Mouse (Mus musculus): Measurements from ENCODE around the gene Rabac1.

Gene Rabac1

DNA sequence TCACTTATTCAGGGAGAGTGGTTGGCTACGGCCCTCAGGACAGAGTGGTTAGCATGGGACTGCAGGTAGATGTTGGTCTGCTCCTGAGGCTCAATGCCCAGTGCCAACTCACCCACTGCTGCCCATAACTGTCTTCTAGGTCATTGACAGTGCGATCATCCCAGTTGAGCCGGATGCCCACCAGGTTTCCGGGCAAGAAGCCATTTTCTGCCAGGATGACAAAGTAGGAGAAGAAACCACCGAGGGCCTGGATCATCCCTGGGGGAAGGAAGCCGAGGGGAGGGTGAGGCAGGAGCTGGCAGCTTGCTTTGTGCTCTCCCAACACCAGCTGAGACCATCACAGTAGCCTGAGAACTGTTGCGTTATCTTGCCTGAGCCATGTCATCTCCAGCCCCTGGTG lies 7.9 kb upstream of the Rabac1 start:
- no peak for DNase-seq (ENCODE audit: low spot score)

- no peak for DNase-seq (ENCODE audit: low spot score)
These were observed 6.2 kb upstream of the Rabac1 start for GRCm38 (mm10) chr7:24978781-24979180.

- DNase-seq (ENCODE audit: low spot score), result peak; percentile 27
These were observed 2.5 kb upstream of the Rabac1 start for GRCm38 (mm10) chr7:24974893-24975595.

GRCm38 (mm10) chr7:24973902-24974301 lies 1.3 kb upstream of the Rabac1 start:
- no peak for DNase-seq (ENCODE audit: low spot score)

- no peak for DNase-seq (ENCODE audit: low spot score)
These were observed 654 bp upstream of the Rabac1 start for GRCm38 (mm10) chr7:24973208-24973607.

- DNase-seq (ENCODE audit: low spot score), result no peak
These were observed 1.1 kb downstream of the Rabac1 start for GRCm38 (mm10) chr7:24971261-24971971.

- DNase-seq (ENCODE audit: low spot score), result no peak
These were observed 2.2 kb downstream of the Rabac1 start for GRCm38 (mm10) chr7:24970341-24970740.

GRCm38 (mm10) chr7:24969805-24970204 lies 2.7 kb downstream of the Rabac1 start:
- DNase-seq (ENCODE audit: low spot score), result no peak

GRCm38 (mm10) chr7:24968463-24968862 lies 4.1 kb downstream of the Rabac1 start:
- no peak for DNase-seq (ENCODE audit: low spot score)

DNA sequence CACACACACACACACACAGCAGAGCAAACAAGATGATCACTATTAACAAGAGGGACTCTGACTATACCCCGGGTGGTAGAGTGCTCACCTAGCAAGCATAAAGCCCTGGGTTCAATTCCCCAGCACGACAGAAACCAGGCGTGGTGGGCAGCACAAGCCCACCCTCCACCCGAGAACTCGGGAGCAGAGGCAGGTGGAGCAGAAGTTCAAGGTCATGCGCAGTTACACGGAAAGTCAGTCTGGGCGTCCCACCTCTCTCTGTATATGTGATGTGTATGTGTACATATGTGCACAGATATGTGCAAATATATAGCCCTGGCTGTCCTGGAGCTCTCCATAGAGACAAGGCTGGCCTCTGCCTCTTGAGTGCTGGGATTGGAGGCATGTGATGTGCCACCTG lies 4.6 kb downstream of the Rabac1 start:
- no peak for DNase-seq (ENCODE audit: low spot score)

DNA sequence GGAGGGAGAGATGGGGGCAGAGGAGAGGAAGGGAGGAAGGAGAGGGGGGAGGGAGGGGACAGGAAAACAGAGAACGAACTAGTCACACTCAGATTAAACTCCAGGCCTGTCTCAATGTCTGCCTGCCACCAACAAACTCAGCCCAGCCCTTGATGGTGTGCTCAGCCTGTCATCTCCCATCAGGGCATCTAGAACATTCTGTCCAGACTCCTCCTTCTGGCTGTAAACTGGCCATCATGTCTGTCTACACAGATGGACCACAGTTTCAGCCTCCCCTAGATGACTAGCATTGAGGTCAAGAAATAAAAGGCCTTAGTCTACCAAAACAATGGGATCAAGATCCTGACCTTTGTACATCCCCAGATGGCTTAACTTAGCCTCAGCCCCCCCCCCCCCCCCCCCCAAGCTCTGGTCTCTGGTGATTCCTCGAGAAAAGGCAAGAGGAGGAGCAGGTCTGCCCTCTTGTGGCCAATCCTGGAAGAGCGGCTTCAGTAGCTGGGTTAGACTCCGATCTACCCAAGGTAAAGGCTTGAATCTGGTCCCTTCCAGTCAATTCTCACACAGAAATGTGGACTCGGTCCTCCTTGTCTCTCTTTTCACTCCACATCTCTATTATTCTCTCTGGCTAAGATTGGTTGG lies 7.5 kb downstream of the Rabac1 start:
- peak; percentile 75 for DNase-seq (ENCODE audit: low spot score)

DNA sequence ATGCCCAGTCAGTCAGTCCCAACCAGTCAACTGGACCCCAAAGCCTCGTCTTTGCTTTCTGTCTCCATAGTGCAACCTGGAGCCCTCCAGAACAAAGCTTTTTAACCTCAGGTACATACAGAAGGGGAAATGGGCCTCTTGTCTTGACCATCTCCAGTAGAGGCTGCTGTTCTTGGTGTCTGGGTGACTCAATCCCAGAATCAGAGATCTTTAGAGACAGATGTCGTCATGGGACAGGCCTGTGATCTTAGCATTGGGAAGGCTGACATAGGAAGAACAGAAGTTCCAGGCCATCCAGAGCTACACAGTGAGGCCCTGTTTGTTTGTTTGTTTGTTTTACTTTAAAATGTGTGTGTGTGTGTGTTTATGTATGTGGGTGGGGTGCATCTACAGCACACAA lies 8.3 kb downstream of the Rabac1 start:
- no peak for DNase-seq (ENCODE audit: low spot score)

DNA sequence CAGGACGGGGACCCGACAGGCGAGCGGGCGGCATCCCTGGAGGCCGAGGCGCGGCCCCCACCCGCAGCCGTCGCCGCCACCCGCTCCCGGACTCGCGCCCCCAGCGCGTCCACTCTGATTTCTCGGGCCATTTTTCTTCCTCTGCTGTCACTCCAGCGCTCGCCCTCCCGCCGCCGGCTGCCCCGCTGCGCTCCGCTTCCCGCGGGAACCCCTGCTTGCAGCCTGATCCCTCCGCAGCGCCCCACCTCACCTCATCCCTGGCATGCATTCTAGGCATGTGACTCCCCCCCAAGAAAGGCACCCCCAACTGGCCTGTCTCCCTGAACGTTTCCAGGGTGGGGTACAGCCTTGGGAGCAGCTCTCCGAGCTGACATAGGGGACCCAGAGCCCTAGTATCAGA lies 17.3 kb downstream of the Rabac1 start:
- no peak for DNase-seq (ENCODE audit: low spot score)

DNA sequence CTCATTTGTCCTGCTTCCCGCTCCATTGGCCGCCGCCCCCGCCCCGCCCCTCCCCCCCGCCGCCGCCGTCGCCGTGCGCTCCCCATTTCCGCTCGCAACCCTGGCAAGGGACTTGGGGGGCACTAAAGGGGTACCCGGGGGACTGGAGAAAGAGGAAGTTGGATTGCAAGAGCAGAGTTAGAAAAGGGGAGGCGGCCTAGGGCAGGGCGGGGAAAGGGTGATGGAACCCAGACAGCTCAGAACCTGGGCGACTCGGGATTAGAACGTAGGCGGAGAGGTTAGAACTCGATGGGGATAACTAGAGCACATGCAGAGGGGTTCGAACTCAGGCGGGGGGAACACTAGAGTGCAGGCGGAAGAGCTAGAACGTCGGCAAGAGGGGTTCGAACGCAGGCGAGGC lies 18.1 kb downstream of the Rabac1 start:
- DNase-seq (ENCODE audit: low spot score), result peak; percentile 22

DNA sequence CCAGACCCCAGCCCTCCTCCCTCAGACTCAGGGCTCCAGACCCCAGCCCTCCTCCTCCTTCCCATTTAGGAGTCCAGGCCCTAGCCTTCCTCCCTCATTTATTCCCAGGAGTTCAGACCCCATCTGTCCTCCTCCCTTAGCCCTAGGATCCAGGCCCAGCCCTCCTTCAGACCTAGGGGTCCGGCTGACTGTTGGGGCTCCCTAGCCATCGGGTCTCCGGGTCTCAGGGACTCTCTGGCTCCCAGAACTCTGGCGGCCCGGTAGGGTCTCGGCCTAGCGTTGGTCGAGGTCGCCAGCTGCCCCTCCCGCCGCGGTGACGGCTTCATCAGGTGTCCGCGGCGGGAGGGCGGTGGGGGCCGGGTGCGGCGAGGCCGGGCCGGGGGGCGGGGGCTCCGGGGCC lies 18.6 kb downstream of the Rabac1 start:
- DNase-seq (ENCODE audit: low spot score), result no peak

DNA sequence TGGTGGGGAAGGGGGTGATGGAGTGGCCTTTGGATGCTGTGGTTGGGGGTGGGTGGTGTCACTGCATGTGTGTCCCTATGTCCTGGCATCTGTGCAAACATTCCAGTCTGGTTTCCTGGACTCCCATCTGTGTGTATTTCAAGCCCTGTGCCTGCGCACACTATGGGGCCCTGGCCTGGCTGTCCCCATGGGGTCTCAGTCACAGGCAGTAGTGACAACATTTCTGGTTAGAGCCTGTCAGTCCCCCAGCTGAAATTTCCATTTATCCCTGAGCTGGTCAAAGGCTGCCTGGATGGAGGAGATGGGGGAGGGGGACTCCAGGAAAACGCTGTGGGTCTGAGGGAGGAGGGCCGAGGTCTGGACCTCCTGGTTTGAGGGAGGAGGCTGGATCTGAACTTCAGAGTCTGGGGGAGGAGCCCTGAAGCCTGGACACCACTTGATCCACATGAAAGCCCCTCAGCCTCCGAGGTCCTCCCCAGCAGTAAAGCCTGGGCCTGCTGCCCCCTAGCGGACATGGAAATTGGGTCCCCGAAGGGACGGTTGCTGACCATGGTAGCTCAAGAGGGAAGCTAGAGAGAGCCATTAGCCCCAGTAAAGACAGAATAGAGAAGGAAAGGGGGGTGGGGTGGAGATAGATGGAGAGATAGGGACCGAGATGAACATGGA lies 22.5 kb downstream of the Rabac1 start:
- DNase-seq (ENCODE audit: low spot score), result peak; percentile 73

DNA sequence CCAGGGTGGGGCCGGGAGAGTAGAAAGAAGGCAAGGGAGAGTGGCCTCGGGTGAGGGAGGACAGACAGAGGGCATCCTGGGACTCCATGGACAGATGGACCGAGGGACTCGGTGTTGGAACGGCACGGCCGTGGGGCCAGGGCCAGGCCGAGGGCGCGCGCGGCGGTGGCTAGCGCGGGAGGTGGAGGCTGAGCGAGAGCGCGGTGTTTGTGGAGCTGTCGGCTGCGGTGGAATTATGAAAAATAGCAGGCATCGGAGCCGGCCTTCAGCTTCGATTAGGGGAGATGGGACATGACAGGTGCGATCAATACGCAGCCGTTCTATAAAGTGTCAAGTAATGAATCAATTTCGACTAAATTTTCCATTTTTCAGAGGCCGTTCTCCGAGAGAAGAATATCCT lies 23.8 kb downstream of the Rabac1 start:
- DNase-seq (ENCODE audit: low spot score), result no peak

- no peak for DNase-seq (ENCODE audit: low spot score)
These were observed 25.1 kb downstream of the Rabac1 start for GRCm38 (mm10) chr7:24947316-24948048.

DNA sequence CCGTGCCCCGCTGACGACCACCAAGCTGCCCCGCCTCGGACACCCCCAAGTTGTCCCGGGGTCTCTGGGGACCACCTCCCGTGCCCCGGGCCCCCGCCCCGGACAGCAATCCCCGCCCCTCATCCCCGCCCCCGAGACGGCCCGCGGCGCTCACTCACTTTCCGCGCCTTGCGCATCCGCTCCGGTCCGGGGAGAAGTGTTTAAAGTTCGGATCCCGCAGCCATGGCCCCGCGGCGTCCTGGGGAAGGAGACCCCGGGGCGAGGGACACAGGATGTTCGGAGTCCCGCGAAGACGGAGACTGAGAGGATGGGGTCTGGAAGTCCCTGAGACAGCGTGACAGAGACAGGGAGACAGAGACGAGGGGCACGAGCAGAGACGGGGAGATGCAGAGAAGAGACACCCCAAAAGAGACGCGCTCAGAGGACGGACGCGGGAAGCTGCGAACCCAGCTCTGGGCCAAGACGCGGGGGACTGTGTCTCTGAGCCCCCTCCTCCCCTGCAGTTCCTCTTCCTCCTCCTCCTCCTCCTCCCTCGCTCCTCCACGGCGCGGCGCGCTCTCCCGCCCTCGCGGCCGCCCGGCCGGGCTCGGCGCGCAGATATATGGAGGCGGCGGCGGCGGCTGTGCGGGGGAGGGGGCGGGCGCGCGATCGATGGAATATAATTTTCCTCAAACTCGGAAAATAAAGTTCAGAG lies 28.1 kb downstream of the Rabac1 start, which contains the start of gene Gm4881:
Gene Gm4881, minus strand, starts transcription at position 238 of the 694 bp plus-strand sequence.
- DNase-seq (ENCODE audit: low spot score), result no peak

GRCm38 (mm10) chr7:24943641-24944040 lies 28.9 kb downstream of the Rabac1 start:
- no peak for DNase-seq (ENCODE audit: low spot score)

- DNase-seq (ENCODE audit: low spot score), result no peak
These were observed 40.9 kb downstream of the Rabac1 start for GRCm38 (mm10) chr7:24931651-24932050.

Data from ovary, postnatal 14 days (tissue).